Mouse (Mus musculus): ENCODE results near the gene Cldn20.

DNA sequence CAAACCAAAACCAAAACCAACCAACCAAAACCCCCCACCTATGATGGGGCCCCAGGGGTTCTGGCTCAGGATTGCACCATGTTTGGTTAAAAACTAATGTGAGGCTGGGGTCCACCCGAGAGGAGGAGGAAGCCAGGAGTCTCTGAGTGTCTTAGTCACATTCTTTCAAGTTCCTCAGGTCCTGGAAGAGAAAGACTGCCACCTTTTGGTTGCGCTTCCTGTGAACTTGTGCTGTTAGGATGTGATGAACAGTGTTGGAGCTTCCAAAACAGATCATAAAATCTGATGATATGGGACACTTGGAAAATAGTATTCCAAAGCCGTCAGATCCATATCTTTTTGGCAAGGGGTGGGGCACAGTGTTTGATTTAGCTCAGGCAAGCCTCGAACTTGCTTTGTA, 31.4 kb upstream of the Cldn20 start:
- no peak for TF ChIP-seq GATA1 (IDR thresholded peaks at IDR 0.05; ENCODE audit: borderline replicate concordance, low read length)
- no peak for TF ChIP-seq FLI1 (IDR thresholded peaks at IDR 0.05; ENCODE audit: low read length)
